Mouse (Mus musculus) left cerebral cortex, postnatal 14 days (tissue): ENCODE measurements around the gene Prkci. TPM values are rescaled to one million over a fixed set of nuclear protein-coding genes. Genes with fewer than 3 reads are reported as not detected.
A peak's percentile ranks its signal among the peaks of the same experiment; 100 is the strongest.

Source experiments
- DNase-seq, 2 experiments: peaks; one replicate each; pipeline ENCODE4 v3.0.0; 2021 to 2022; ENCODE audit warnings: low spot score in 2 of 2, mixed read lengths in 1 of 2
- intact Hi-C: fragments of 180-260 bp; cut with DNase I; formaldehyde crosslinking; loops from one replicate; pipeline ENCODE4 v1.15.1; 2025
- total RNA-seq, 2 experiments: library from RNA; stranded (reverse); gene quantifications; 2 replicates each; pipeline ENCODE4 v1.2.3; 2021

Gene Prkci
- total RNA-seq, 2 experiments from 2014 or later, result 58.3 to 72.2 TPM

GRCm38 (mm10) chr3:31022895-31023436, 27.4 kb downstream of the Prkci start:
- intact Hi-C loops, result no loop called here
- no peak for DNase-seq

- DNase-seq, result no peak
- intact Hi-C loops, result no loop called here
Observed at GRCm38 (mm10) chr3:31027718-31028117, 32.2 kb downstream of the Prkci start.

- intact Hi-C loops, result no loop called here
- no peak for DNase-seq
Observed at GRCm38 (mm10) chr3:31031621-31032020, 36.1 kb downstream of the Prkci start.

- DNase-seq, result no peak
- intact Hi-C loops, result no loop called here
Observed at GRCm38 (mm10) chr3:31033644-31034043, 38.1 kb downstream of the Prkci start.

- DNase-seq, result no peak
- intact Hi-C loops, result no loop called here
Observed at GRCm38 (mm10) chr3:31037851-31038250, 42.3 kb downstream of the Prkci start.

GRCm38 (mm10) chr3:31038689-31039088, 43.1 kb downstream of the Prkci start:
- DNase-seq, result no peak
- intact Hi-C loops, result no loop called here

- no peak for DNase-seq
- intact Hi-C loops, result no loop called here
Observed at GRCm38 (mm10) chr3:31042992-31043391, 47.4 kb downstream of the Prkci start.

- no peak for DNase-seq
- intact Hi-C loops, result loop anchor here (2.0 kb wide), 1 partner anchor 92 kb away; no protein-coding TSS in a partner anchor
Observed at GRCm38 (mm10) chr3:31047263-31047662, 51.7 kb downstream of the Prkci start.

- intact Hi-C loops, result no loop called here
- no peak for DNase-seq
Observed at GRCm38 (mm10) chr3:31049087-31049486, 53.5 kb downstream of the Prkci start.

GRCm38 (mm10) chr3:31050375-31050774, 54.8 kb downstream of the Prkci start:
- DNase-seq, result no peak
- intact Hi-C loops, result no loop called here

GRCm38 (mm10) chr3:31051730-31052129, 56.2 kb downstream of the Prkci start:
- DNase-seq, result no peak
- intact Hi-C loops, result no loop called here

GRCm38 (mm10) chr3:31053191-31053590, 57.6 kb downstream of the Prkci start:
- DNase-seq, result no peak
- intact Hi-C loops, result no loop called here

GRCm38 (mm10) chr3:31054888-31055287, 59.3 kb downstream of the Prkci start:
- DNase-seq, result no peak
- intact Hi-C loops, result loop anchor here (5.0 kb wide), 1 partner anchor 37 kb away; no protein-coding TSS in a partner anchor

- no peak for DNase-seq
- intact Hi-C loops, result loop anchor here (5.0 kb wide), 1 partner anchor 36 kb away; no protein-coding TSS in a partner anchor
Observed at GRCm38 (mm10) chr3:31056047-31056650, 60.6 kb downstream of the Prkci start.

- peak; percentile 78 to 87 for DNase-seq
- intact Hi-C loops, result loop anchor here (1.0 to 5.0 kb wide), 2 partner anchors 35 to 81 kb away; no protein-coding TSS in a partner anchor
Observed at GRCm38 (mm10) chr3:31056651-31057627, 61.4 kb downstream of the Prkci start.

GRCm38 (mm10) chr3:31060745-31061102, 65.2 kb downstream of the Prkci start:
- intact Hi-C loops, result no loop called here

GRCm38 (mm10) chr3:31061103-31061785, 65.7 kb downstream of the Prkci start:
- DNase-seq, result no peak
- intact Hi-C loops, result no loop called here

More at GRCm38 (mm10) chr3:31060745-31061102, 65.2 kb downstream of the Prkci start:
- no peak for DNase-seq

GRCm38 (mm10) chr3:31061786-31062120, 66.2 kb downstream of the Prkci start:
- DNase-seq, result no peak
- intact Hi-C loops, result no loop called here

GRCm38 (mm10) chr3:31062325-31062724, 66.8 kb downstream of the Prkci start:
- DNase-seq, result no peak
- intact Hi-C loops, result no loop called here

GRCm38 (mm10) chr3:31068482-31068881, 72.9 kb downstream of the Prkci start:
- intact Hi-C loops, result no loop called here
- DNase-seq, result peak; percentile 42 to 79
